Mouse (Mus musculus): ENCODE measurements around the gene Tmprss9.

The Tmprss9 gene

DNA sequence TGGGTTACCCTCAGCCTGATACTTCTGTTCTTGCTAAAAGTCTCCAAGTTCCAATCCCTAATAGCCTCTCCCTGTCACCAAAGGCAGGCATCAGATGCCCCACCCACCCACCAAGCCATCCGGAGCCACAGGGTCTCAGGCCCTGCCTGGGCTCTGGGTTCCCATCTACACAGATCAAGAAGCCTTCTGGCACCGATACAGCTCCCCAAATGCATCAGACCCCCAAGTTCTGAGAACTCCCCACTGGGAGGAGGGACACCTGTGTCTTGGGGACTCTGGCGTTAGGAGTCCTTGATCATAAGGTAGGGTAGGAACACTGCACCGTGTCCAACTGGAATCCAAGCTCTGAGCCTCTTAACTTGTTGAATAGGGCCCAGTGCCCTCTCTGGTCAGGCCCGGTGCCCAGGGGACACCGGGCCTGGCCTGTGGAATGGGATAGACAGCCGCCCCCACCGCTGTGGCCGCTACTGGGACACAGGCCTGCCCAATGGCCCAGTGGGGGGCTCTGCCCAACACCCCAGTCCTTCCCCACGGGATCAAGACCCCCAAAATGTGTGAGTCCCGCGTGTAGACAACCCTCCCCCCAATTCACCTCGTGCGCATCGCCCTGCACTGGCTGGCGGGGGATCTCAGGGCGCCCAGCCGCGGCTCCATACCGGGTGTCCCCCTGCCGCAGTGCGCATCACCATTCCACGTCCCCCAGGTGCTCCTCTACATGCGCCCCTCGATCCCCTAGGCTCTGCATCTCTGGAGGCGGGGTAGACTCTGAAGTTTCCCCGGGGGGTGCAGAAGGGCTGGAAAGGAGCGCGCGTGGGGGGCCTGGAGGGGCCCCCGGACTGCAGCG, 28.3 kb upstream of the Tmprss9 start:
- DNase-seq (ENCODE audit: low spot score in 2 of 2): no peak

DNA sequence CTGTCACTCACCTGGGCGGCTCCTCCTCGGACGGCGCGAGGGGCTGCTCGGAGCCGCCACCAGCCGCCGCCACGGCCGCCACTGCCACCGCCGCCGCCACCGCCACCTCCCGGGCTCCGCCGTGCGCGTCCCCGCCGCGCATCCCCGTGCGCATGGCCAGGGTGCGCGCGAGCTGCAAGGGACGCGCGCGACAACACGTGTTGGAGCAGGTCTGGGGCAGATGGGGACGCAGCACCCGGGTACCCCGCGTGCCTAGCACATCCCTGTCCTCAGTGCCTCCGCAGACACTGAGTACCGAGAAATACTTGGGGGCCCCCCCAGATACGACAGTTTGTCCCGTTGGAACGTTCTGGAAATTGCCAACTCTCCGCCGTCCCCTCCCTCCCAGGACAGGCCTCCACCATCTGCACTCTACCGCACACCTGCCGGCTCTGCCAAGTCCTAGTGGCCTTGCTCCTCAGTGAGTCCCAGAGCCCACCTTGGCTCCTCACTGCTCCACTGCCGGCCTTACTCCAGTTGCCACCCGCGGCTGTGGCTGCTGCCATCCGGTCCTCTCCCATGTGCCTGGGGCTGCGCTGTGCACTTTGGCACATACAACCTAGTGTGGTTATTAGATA, 27.6 kb upstream of the Tmprss9 start, which contains the start of gene Lingo3:
Gene Lingo3, minus strand, starts transcription at position 109 of the 617 bp plus-strand sequence.
- peak in 1 of 2 experiments; percentile 68 for DNase-seq (ENCODE audit: low spot score in 2 of 2)

DNA sequence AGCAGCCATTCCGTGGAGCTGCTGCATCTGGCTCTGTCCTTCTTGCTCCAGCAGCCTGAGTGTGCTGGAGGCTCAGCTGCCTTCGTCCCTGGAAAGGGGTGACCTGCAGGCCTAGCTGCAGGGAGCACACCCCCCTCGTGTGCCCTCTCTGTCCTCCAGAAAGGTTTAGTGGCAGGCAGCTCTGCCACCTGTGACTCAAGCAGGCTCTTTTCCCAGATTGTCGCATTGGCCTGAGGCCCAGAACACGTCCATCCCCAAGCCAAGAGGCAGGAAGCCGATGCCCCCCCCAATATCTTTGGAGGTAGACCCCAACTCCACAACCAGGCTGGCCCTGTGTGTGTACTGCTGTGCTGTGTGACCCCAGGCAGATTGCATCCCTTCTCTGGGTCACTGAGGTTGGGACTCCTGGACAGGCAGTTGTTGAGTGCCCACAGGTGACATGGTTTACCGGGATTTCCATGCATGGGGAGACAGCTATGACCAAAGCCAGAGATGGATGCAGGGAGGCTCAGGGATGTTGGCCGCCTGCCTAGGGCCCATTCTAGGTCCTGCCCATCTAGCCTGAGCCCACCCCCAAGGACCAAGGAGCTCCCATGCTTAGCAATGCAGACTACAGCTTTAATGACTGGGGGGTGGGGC, 26.5 kb upstream of the Tmprss9 start:
- DNase-seq (ENCODE audit: low spot score in 2 of 2): no peak

DNA sequence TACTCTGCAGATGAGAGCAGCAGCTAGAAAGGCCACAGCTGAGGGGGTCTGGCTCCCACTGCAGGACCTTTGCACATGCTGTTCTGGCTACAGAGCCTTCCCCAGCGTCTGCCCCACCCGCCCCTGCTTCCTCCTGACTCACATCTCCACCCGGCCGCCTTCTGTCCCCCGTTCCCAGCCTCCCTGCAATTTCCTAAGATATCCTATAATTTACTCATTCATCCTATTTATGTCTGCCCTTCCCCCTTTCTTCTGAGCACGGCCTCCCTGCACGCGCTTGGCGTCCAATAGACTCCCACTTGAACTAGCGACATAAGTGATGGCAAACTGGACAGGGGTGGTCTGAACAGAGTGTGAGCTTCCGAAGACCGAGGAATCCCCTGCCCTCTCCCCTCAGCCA, 25.9 kb upstream of the Tmprss9 start:
- no peak for DNase-seq (ENCODE audit: low spot score in 2 of 2)

DNA sequence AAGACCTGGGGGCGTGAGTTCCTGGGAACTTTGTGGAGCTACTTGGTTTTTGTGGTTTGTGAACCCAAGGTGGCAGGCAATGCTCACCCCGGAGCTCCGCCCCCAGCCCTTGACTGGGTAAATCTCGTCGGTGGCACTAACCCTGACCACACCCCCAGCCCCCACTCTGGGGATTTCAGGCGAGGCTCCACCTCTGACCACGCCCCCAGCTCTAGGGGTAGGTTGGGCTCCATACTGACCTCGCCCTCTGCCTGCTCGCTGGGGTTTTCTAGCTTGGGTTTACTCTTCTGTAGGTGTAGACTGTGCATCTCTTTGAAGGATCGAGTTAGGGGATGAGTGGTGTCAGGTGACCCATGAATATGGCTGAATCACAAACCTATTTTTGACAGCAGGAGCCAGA, 23.1 kb upstream of the Tmprss9 start:
- no peak for DNase-seq (ENCODE audit: low spot score in 2 of 2)

DNA sequence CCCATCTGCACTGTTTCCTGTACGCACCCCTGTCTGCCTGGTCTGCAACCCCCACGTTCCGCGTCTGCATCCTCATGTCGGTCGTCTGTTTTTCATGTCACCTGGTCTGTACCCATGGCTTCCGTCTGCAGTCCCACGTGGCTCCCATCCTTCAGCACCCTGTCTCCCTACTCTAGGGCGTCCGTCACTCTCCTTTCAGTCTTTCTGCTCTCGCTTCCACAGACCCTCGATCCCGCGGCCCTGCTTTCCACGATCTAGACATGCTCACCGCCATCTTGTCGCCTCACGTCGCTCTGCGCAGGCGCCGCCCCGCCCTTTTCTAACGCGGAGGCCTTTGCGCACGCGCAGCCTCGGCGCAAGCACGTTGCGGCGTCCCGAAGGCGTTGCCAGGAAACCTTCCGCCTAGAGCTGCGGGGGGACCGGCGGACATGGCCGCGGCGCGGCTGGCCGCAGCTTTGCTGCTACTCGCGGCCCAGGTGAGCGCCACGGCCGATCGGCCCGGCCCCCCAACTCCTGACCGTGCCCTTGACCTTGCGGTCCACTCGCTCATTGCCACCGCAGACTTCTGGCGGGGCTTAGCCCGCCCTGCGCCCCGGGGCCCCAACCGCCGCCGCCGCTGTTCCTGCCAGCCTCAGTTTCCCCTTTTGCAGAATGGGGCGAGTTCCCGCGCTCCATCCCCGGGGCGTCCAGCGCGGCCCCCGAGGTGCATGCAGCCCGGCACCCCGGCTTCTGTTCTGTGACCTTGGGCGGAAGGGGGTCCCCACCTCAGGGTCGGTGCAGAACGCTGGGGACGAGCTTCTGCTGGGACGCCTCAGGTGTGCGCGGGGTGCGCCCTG, 16.5 kb upstream of the Tmprss9 start, which contains the start of the genes Lsm7 and Sppl2b:
Gene Lsm7, minus strand, starts transcription at position 297 of the 836 bp plus-strand sequence.
Gene Sppl2b, plus strand, starts transcription at position 363 of the 836 bp plus-strand sequence.
- DNase-seq (ENCODE audit: low spot score in 2 of 2): peak; percentile 97 to 98

DNA sequence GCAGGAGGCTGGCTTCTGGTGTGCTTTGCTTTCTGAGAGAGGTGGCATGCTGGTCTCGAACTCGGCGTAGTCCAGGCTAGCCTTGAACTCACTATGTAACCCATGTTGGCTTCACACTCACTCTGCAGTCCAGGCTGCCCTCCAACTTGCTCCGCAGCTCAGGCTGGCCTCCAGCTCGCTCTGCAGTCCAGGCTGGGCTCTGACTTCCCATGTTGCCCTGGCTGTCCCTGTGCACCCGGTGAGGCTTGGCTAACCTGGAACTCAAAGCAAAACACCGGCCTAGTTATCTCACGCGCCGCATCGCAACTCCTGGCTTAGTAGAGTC, 15.9 kb upstream of the Tmprss9 start:
- DNase-seq (ENCODE audit: low spot score in 2 of 2): no peak

DNA sequence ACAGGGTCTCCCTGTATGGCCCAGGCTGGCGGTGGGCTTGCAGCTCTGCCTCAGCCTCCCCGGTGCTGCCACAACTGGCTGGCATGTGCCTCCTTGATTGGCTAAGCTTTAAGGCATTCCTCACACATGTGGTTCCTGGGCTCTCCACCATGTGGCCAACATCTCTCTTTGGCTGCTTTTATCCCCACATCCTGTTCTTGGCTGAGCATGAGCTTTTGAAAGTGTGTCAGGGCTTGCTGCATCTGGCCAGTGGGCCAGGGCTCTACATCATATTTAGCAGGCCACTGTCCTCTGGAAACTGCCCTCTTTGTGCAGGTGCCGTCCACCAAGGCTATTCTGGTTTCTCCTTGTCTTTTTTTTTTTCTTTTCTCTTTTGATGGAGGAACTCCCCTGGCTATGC, 15.4 kb upstream of the Tmprss9 start:
- no peak for DNase-seq (ENCODE audit: low spot score in 2 of 2)

DNA sequence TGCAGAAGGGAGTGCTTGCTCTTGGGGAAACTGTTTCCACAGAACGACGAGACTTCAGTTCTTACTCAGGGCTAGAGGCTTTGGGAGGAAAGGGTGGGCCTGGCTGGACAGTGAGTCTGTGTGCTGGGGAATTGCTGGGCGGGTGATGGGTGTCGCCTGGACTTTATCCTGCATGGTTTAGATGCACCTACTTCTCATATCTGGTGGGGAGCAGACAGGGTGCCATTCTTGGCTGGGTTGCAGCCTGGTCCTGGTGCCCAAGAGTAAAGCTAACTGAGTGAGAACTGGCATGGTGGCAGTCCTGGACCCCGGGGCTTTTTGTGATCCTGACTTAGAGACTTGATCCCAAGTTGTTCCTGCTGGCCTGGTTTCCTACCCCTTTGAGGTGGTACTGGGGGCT, 14.7 kb upstream of the Tmprss9 start:
- DNase-seq (ENCODE audit: low spot score in 2 of 2): no peak

DNA sequence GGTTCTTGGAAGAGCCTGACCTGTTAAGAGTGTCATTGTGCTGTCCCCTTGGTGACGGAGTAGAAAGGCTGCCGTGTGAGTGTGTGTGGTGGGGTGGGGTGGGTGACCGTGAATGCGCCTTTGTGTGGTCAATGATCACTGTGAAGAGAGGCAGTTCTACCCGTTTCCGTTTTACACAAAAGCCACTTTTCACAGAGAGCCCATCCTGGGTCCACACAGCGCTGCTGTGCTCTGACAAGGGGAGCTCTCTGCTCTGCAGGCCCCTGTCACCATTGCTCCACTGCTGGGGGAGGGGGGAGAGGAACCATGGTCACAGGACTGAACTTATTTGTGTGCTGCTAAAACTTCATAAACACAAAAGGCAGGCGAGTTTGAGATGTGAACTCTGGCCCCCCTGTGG, 14.3 kb upstream of the Tmprss9 start:
- DNase-seq (ENCODE audit: low spot score in 2 of 2): no peak

DNA sequence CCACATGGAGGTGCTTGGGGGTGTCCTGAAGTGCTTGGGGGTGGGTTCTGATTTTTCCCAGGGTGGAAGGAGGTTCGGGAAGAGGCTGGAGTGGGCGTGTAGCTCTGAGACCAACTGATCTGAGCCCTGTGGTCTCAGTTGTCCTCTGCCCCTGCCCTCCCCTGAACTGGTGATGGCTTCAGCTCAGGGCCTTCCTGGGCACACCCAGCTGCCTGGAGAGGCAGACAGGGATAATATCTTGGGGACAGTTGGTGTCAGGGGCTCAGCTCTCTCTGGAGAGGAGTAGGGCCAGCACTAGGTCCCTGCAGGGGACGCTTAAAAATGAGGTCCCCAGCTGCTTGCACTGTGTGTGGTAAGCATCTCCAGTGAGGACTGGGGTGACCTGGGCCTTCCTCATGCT, 13.8 kb upstream of the Tmprss9 start:
- no peak for DNase-seq (ENCODE audit: low spot score in 2 of 2)

DNA sequence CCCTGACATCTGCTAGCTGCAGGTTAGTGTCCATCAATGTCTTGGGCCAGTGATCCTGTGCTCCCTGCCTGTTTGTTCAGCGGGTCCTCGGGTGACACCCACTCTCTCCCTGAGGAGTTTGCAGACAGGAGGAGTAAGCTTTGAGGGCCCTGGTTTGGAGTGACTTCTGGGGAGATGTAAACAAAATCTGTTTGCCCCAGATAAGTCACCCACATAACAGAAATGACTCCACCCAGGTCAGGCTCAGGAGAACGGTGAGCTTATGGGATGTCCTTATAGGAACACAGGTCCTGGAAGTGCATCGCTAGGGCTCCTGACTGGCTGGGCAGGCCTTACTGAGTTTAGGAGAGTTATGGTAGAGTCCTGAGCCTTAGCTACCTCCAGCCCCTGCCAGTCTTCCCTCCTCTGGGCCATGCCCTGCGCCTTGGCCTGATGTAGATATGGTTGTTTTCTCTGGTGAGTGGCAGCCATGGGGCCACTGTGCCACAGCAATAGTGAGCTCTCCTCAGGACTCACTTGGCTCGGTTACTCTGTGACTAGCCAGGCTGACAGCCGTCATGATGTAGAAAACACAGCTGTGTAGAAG, 13.2 kb upstream of the Tmprss9 start:
- no peak for DNase-seq (ENCODE audit: low spot score in 2 of 2)

DNA sequence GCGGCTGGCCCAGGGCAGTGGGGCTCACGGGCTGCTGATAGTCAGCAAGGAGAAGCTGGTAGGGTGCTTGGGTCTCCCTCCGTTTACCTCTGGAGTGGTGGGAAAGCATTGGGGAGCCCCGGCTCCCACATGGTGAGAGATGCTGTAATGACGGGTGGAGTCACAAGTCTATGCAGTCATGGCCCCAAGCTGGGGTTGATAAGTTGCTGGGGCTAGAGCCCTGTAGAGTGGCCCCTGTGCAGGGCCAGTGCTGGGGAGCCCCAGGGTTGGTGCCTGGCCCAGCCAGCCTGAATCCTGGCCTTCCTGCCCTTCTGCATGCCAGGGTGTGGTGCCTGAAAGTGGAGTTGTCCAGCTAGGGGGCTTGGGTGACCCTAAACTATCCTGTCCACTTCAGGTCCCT, 9.3 kb upstream of the Tmprss9 start:
- DNase-seq (ENCODE audit: low spot score in 2 of 2): no peak

DNA sequence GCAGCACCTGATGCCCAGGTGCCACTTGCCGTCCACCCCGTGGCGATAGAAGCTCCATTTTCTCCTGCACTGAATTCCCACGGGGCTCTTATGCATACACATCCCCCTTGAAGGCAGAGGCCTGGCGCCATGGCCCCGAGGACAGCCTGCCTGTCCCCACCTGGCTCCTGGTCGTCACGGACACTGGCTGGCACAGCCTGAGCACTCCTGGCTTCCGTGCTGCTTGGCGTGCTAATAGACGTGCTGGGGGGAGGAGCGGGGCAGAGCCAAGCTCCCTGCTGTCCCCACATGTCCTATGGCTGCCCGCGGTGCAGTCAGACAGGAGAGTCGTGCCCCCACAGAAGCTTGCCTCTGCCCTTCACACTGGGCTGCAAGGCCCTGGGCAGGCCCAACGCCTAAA, 7.2 kb upstream of the Tmprss9 start:
- peak in 1 of 2 experiments; percentile 30 for DNase-seq (ENCODE audit: low spot score in 2 of 2)

DNA sequence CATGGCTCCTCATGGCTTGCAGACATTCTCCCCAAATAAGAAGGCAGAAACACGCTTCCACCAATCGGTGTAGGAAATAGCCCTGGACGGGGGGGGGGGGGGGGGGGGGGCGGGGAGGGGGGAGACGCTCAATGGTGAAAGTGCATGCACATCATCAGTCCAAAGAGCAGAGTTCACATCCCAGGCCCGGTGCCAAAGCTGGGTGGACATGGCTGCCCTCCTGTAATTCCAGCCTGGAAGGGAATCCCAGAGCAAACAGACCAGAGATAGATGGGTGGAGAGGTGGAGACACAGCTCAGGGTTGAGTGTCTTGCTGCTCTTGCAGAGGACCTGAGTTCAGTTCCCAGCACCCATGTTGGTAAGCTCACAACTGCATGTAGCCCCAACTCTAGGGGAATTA, 655 bp upstream of the Tmprss9 start:
- DNase-seq (ENCODE audit: low spot score in 2 of 2): no peak

DNA sequence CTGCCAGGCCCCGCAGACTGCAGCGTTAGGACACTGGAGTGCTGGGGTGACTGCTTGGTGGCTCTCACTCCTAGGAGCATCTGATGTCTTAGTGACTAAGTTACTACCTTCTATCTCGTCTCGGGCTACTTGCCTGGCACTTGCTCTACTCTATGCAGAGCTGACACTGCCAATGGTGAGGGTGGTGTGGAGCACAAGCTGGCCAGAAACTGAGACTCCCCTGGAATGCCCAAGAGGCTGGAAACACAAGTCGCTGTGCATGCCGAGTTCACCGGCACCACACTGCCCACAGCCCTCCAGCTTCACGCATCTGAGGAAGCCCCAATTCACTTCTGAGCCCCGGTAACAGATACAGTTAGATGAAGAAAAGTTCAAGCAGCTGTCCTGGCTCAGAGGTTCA, 2.4 kb downstream of the Tmprss9 start:
- DNase-seq (ENCODE audit: low spot score in 2 of 2): no peak

DNA sequence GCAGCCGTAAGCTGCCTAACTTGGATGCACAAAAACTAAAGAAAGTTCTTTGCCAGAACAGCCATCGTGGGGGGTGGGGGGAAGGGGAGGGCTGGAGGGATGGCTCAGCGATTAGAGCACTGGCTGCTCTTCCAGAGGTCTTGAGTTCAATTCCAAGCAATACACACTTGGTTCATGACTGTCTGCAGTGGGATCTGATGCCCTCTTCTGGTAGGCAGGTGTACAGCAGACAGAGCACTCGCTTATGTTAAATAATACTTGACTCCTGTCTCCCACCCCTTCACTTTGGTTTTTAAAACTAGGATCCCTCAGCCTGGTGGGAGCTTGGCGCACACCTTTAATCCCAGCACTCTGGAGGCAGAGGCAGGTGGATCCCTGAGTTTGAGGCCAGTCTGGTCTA, 4.4 kb downstream of the Tmprss9 start:
- DNase-seq (ENCODE audit: low spot score in 2 of 2): peak in 1 of 2 experiments; percentile 62

DNA sequence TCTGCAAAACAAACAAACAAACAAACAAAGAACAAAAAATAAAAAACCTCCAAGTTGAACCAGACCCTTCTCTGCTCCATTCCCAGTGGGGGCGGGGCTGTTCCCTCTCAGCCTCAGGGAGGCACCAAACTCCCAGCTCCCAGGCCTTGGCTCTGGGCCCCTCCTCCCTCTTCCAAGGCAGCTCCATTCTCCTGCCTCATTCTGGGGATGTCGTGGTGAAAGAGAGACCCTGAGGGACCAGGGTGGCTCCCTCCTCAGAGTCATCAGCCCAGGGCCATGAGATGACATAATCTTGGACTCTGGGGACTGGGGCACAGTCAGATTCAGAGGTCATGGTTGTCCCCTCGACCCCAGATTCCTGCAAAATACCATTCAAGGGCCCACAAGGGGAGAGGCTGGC, 4.9 kb downstream of the Tmprss9 start:
- no peak for DNase-seq (ENCODE audit: low spot score in 2 of 2)

DNA sequence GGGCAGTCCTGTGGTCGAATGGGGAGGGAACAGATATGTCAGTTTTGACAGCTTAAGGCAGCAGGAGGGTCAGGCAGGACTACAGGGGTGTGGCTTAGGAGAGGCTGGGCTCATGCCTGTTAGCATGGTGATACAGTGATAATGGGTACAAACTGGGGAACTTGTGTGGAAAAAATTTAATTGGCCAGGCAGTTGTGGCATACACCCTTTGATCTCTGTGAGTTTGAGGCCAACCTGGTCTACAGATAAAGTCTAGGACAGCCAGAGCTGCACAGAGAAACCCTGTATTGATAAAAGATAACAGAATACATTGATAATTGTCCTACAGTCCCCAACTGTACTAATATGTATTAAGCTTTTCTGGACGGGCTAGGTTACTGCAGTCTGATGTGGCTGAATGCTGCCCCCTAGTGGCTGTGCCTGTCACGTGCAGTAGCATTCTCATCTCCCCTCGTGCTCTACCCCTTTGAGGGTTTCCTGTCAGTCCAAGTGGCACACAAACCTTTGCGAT, 8.5 kb downstream of the Tmprss9 start:
- peak in 1 of 2 experiments; percentile 70 for DNase-seq (ENCODE audit: low spot score in 2 of 2)

DNA sequence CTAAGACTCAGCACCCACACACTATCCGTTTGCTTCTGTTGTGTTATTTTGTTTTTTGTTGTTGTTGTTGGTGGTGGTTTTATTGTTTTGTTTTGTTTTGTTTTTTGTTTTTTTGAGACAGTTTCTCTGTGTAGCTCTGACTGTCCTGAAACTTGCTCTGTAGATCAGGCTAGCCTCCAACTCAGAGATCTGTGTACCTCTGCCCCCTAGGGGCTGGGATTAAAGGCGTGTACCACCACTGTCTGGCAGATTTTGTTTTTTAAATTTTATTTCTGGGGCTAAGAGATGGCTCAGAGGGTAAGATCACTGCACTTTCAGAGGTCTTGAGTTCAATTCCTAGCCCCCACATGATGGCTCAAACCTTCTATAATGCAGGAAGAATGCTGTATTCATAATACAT, 9.3 kb downstream of the Tmprss9 start:
- DNase-seq (ENCODE audit: low spot score in 2 of 2): no peak

DNA sequence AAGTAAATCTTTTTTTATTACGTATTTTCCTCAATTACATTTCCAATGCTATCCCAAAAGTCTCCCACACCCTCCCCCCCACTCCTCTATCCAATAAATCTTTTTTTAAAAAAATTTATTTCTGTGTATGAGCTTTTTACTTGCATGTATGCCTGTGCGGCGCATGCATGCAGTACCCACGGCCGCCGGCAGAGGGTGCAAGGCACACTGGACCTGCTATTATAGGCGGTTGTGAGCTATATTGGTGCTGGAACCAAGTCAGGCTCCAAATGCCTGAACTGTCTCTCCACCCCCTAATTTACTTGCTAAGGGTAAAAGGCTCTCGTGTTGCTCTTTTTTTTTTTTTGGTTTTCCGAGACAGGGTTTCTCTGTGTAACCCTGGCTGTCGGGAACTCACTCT, 9.7 kb downstream of the Tmprss9 start:
- DNase-seq (ENCODE audit: low spot score in 2 of 2): peak; percentile 55 to 84

Measured in cerebellum, postnatal 4 days (tissue).